Mouse (Mus musculus) left cerebral cortex, adult 11 months (tissue): Measurements from ENCODE around the gene Olfr1445.

ENCODE experiments used
- DNase-seq: peaks from one replicate; pipeline ENCODE4 v3.0.0; 2022; ENCODE audit warnings: low spot score

Olfr1445 gene

GRCm38 (mm10) chr19:12883555-12883954 is at the start of gene Olfr1445:
TSS of gene Olfr1445 (plus strand) at chr19:12883855.
- DNase-seq, result no peak

- DNase-seq, result no peak
Observed at GRCm38 (mm10) chr19:12838507-12838906, 45.1 kb upstream of the Olfr1445 start.

GRCm38 (mm10) chr19:12846382-12846781 is 37.3 kb upstream of the Olfr1445 start, which contains the start of gene Gm5244:
TSS of gene Gm5244 (plus strand) at chr19:12846682.
- DNase-seq, result no peak

- no peak for DNase-seq
Observed at GRCm38 (mm10) chr19:12856983-12857382, 26.7 kb upstream of the Olfr1445 start, which contains the start of gene Olfr1444. TSS of gene Olfr1444 (plus strand) at chr19:12857283.

- DNase-seq, result no peak
Observed at GRCm38 (mm10) chr19:12893424-12893823, 9.8 kb downstream of the Olfr1445 start, which contains the start of gene Olfr1446. TSS of gene Olfr1446 (minus strand) at chr19:12893524.

GRCm38 (mm10) chr19:12903643-12904042 is 20.0 kb downstream of the Olfr1445 start, which contains the start of gene Olfr1447:
TSS of gene Olfr1447 (minus strand) at chr19:12903743.
- no peak for DNase-seq

GRCm38 (mm10) chr19:12924319-12924718 is 40.7 kb downstream of the Olfr1445 start, which contains the start of gene Olfr1448:
TSS of gene Olfr1448 (minus strand) at chr19:12924419.
- no peak for DNase-seq

GRCm38 (mm10) chr19:12930540-12930939 is 46.9 kb downstream of the Olfr1445 start, which contains the start of gene Olfr1449:
TSS of gene Olfr1449 (plus strand) at chr19:12930840.
- no peak for DNase-seq
